Mouse (Mus musculus) cerebellum, postnatal 25 days (tissue): ENCODE measurements around the gene Mapt.
A peak's percentile ranks its signal among the peaks of the same experiment; 100 is the strongest.
"Not testable (repeated sequence)": the region's sequence is repeated elsewhere in the genome, so short reads cannot be mapped to it uniquely, and the experiment has no call there.

Source experiments
- DNase-seq, 2 experiments: peaks; one replicate each; pipeline ENCODE4 v3.0.0; 2021; ENCODE audit warnings: mixed read lengths in 2 of 2

Gene Mapt

DNA sequence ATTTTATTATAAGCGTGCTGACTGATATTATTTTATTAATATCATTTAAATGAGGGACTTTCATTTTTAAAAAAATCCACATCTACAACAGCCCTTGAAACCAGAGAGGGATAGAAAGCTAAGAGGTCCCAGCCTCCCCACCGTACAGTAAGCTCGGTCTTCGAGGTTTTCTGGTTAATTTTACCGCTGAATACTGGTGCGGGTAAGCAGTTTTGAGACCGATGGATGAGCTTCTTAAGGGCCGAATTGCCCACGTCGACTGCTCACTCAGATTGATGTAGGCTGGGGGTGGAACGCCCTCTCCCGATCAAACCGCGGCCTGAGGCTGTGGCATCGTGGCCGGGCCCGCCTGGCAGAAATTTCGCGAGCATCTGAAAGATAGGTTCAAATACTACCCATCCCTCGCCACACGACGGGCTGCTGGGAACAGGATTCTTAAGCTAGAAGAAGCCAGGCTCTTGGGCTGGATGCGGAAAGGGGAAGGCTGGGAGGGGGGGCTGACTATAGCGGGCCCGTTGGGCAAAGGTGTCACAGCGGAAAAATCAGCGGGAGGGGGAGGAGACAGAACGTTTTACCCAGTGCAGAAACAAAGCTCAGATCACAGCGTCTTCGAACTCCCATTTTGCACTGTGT is 2.5 kb downstream of the Mapt start:
- peak; percentile 69 to 70 for DNase-seq

GRCm38 (mm10) chr11:104234680-104235079 is 3.5 kb downstream of the Mapt start:
- DNase-seq, result peak in 1 of 2 experiments; percentile 22

- DNase-seq, result peak in 1 of 2 experiments; percentile 31
Observed at GRCm38 (mm10) chr11:104235881-104236280, 4.7 kb downstream of the Mapt start.

DNA sequence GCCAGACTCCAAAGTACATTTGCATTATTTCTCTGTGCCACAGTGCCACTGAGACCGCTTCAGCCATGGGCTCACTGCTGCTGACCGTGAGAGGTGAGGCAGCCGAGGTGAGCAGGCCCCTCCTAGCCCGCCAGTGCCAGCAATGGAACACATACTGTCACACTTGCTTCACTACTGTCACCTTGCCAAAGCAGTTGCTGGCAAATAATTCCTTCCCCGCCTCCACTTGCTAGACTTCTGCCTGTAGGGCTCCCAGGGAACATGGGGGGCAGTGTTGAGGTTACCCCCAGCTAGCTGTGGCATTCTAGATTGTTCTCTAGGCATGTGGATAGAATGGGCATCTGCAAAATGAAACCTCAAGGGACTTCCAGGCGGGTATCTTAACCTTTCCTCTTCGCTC is 6.0 kb downstream of the Mapt start:
- DNase-seq, result peak; percentile 87 to 89

DNA sequence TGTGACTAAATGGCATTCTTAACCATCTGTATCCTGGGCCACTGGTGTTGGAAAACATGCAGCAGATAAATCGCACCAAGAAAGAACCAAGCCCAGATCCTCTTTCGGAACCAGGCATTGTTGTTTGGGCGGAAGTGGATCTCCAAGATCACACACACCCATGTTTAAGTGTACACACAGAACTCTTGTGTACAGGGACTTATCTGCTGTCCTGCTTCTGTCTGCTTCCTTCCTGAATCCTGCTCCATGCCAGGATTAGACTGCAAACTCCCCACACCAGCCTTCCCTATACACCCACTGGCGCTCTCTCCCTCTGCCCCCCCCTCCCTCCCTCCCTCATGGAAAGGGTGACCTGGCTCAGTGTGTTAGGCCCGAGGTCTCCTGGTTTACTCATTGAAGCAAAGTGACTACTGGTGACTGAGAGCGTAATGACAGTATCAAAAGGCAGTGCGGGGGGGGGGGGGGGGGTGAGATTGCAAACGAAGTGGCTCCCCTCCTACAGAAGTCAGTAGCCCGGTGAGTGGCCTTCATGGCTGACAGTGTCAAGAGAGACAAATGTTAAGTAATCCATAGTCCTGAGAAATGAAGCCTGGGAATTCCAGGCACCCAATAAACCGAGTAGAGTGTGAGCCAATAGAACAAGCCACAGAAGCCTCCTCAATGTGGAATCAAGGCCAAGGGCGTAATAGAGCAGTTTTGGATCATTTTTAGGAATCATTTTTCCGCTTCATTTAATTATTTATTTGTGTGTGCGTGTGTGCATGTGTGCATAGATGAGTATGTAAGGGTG is 7.0 kb downstream of the Mapt start:
- no peak for DNase-seq

DNA sequence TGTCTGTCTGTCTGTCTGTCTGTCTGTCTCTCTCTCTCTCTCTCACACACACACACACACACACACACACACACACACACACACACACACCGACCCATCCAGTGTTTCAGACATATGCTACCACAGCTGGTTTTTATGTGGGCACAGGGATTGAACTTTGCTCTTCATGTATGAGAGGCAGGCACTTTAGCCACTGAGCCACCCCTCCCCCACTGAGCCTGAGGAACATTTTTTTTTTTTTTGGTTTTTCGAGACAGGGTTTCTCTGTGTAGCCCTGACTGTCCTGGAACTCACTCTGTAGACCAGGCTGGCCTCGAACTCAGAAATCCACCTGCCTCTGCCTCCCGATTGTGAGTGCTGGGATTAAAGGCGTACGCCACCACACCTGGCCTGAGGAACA is 14.3 kb downstream of the Mapt start:
- DNase-seq, result not testable (repeated sequence)

GRCm38 (mm10) chr11:104246171-104246694 is 15.0 kb downstream of the Mapt start:
- DNase-seq, result no peak

GRCm38 (mm10) chr11:104247141-104247717 is 16.0 kb downstream of the Mapt start:
- DNase-seq, result no peak

GRCm38 (mm10) chr11:104249420-104249819 is 18.2 kb downstream of the Mapt start:
- peak; percentile 53 to 68 for DNase-seq

GRCm38 (mm10) chr11:104251121-104251520 is 19.9 kb downstream of the Mapt start:
- no peak for DNase-seq

- no peak for DNase-seq
Observed at GRCm38 (mm10) chr11:104252094-104252493, 20.9 kb downstream of the Mapt start.

- DNase-seq, result peak; percentile 73 to 79
Observed at GRCm38 (mm10) chr11:104254408-104255039, 23.3 kb downstream of the Mapt start.

- peak in 1 of 2 experiments; percentile 19 for DNase-seq
Observed at GRCm38 (mm10) chr11:104256179-104256578, 25.0 kb downstream of the Mapt start.

DNA sequence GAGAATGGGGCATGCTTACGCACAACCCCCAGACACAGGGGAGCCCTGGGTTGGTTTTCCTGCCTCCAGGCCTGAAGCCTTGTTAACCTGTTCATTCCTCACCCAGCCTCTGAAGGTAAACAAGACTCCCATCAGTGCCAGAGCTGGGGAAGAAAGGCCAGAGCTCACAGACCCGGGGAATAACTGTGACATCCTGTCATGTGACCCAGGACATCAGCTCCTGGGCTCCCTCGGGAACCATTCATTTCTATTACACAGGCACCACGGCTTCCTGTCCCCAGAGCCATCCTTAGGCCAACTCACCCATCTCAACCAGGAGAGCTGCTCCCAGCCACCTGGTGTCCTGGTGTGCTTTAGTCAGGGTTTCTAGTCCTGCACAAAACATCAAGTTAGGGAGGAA is 27.8 kb downstream of the Mapt start:
- DNase-seq, result no peak

GRCm38 (mm10) chr11:104264683-104265082 is 33.5 kb downstream of the Mapt start:
- no peak for DNase-seq

- DNase-seq, result no peak
Observed at GRCm38 (mm10) chr11:104265669-104266068, 34.5 kb downstream of the Mapt start.

DNA sequence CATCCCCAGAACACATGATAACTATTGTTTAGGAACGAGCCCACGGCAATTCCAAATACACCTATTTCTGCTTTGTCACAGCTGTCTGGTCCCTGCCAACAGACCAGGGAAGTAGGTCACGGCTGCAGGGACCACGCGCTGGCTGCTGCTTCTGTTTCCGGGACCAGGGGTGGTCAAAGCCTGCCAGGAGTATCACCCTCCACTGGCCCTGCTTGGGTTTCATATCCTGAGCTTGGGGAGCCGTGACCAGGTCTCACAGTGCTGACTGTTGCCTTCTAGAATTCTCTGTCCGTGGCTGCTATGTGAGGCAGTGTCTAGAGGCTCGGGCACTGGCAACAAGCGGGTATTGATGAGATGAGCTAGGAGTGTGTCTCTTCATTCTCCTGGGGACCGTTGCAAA is 36.2 kb downstream of the Mapt start:
- peak; percentile 56 to 60 for DNase-seq

DNA sequence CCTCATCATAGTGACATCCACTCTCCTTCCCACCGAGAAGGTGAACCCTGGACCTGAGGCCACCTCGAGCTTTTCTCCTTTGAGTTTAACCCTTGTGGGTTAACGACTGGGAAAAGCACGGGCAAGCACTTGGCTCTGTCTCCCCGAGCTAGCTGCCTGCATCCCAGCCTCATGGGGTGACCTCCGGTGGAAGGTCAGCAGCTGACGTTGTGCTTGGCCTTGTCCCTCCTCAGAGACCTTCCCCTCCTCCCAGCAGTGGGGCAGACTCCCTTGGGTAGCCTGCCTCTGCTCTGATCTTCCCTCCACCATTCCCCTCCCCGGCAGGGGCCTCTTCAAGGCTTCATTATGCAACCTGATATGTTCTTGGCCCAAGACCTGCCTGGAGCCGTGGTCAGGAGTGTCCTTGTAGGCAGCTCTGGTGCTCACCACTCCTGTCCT is 38.2 kb downstream of the Mapt start:
- peak in 1 of 2 experiments; percentile 38 for DNase-seq

DNA sequence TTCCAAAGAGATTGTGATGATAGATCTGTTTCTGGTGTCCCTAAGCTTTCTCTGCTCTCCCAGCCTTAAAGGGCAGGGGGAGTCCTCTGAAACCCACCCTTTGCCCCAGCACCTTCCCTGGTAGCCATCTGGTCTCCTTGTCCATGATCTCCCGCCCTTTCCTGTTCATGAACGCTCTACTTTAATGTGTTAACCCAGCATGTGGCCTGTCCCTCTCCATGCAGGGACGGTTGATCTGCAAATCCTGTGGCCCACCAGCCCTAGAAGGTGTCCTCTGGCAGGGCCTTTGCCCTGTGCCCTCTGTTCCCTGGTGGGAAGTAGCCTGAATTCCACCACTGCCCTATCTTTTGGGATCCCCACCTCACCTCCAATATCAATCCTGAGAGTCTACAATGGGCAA is 39.3 kb downstream of the Mapt start:
- DNase-seq, result peak in 1 of 2 experiments; percentile 33

GRCm38 (mm10) chr11:104270876-104271275 is 39.7 kb downstream of the Mapt start:
- peak in 1 of 2 experiments; percentile 36 for DNase-seq

DNA sequence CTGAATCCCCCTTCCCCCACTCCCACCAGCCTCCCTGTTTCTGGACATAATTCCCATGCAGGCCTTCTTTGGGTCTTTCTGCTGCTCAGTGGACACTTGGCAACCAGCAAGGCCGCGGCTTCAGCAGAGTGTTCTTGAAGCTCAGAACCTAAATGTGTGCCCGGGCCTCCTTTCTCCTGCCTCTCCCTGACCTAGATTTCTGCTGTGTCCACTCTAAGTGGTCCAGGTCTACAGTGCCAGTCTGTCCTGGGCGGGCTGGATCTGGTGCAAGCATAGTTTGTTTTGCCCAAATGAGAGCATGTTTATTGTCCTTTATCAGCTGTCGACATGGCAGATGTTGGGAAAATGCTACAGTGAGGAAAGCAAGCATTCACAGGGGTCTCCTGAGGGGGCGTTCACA is 40.7 kb downstream of the Mapt start:
- peak; percentile 81 to 82 for DNase-seq

GRCm38 (mm10) chr11:104272352-104272751 is 41.2 kb downstream of the Mapt start:
- peak; percentile 97 for DNase-seq

- peak in 1 of 2 experiments; percentile 40 for DNase-seq
Observed at GRCm38 (mm10) chr11:104275765-104276164, 44.6 kb downstream of the Mapt start.
